ENCODE assay signal across 20 mouse cellular contexts in genomic region chr17:75039017-75039416, GRCm38 (mm10).
"Had no signal": no experiment of that assay in that cellular context is flagged by ENCODE, and none has a peak within 500 bp of the region (broad histone marks: within the 10 kb centered on the region; RNA-seq: fewer than 3 reads in every experiment).

No protein-coding gene starts in this region.

- H3K4me1 ChIP-seq: lung, embryonic 15.5 days; midbrain, embryonic 10.5 days; midbrain, embryonic 12.5 days; neural tube, embryonic 13.5 days; neural tube, embryonic 15.5 days had no signal

- DNase-seq: lung, adult 2 months; lung, postnatal 14 days; lung, postnatal 36 days; midbrain, embryonic 14.5 days; retina, postnatal 1 day; right cerebral cortex, adult 18-20 months; right cerebral cortex, postnatal 25 days; right cerebral cortex, postnatal 4 days; spleen, adult 18-20 months; thymus, adult 18-20 months; thymus, postnatal 14 days; thymus, postnatal 36 days had no signal

- H3K27me3 ChIP-seq: megakaryocyte, embryonic 14.5 days; midbrain, embryonic 12.5 days; neural tube, embryonic 13.5 days; neural tube, embryonic 15.5 days had no signal

- H3K36me3 ChIP-seq: lung, embryonic 15.5 days; midbrain, embryonic 10.5 days; midbrain, embryonic 12.5 days; neural tube, embryonic 13.5 days; neural tube, embryonic 15.5 days had no signal

- H3K27ac ChIP-seq: lung, embryonic 15.5 days; macrophage; midbrain, embryonic 10.5 days; midbrain, embryonic 12.5 days; neural tube, embryonic 13.5 days; neural tube, embryonic 15.5 days had no signal

- H3K4me3 ChIP-seq: lung, embryonic 15.5 days; megakaryocyte, embryonic 14.5 days; midbrain, embryonic 10.5 days; midbrain, embryonic 12.5 days; myocyte; neural tube, embryonic 13.5 days; neural tube, embryonic 15.5 days had no signal
